ENCODE assay signal across 46 mouse cellular contexts in genomic region chr2:165346180-165346579, GRCm38 (mm10). TPM values are rescaled to one million over a fixed set of nuclear protein-coding genes. Genes with fewer than 3 reads are reported as not detected.
"Had no signal": no experiment of that assay in that cellular context is flagged by ENCODE, and none has a peak within 500 bp of the region (broad histone marks: within the 10 kb centered on the region; RNA-seq: fewer than 3 reads in every experiment).

No protein-coding gene starts in this region.

- H3K9me3 ChIP-seq: heart, embryonic 10.5 days; heart, embryonic 15.5 days; hindbrain, embryonic 13.5 days; hindbrain, embryonic 15.5 days; intestine, embryonic 15.5 days; kidney, embryonic 15.5 days had no signal

- H3K27ac ChIP-seq: heart, embryonic 10.5 days; heart, embryonic 13.5 days; heart, embryonic 15.5 days; hindbrain, embryonic 10.5 days; hindbrain, embryonic 12.5 days; hindbrain, embryonic 13.5 days; hindbrain, embryonic 14.5 days; hindbrain, embryonic 15.5 days; hindbrain, postnatal 0 days; intestine, embryonic 15.5 days; kidney, embryonic 15.5 days; kidney, postnatal 0 days; layer of hippocampus, adult 2 months had no signal

- H3K4me2 ChIP-seq: heart, embryonic 11.5 days; heart, embryonic 12.5 days; heart, embryonic 13.5 days; heart, embryonic 15.5 days; hindbrain, embryonic 12.5 days; hindbrain, embryonic 13.5 days; hindbrain, embryonic 14.5 days; hindbrain, embryonic 15.5 days; intestine, embryonic 15.5 days; kidney, embryonic 15.5 days had no signal

- ATAC-seq: hindbrain, embryonic 16.5 days; hindbrain, postnatal 0 days; inflammation-experienced regulatory T-cells, adult 6 months; intestine, embryonic 15.5 days; intestine, embryonic 16.5 days; intestine, postnatal 0 days had no signal

- H3K27me3 ChIP-seq: hindbrain, embryonic 12.5 days; hindbrain, embryonic 15.5 days; intestine, embryonic 15.5 days; kidney, embryonic 15.5 days had no signal

- H3K36me3 ChIP-seq: heart, embryonic 10.5 days; heart, embryonic 12.5 days; heart, embryonic 13.5 days; heart, embryonic 15.5 days; hindbrain, embryonic 10.5 days; hindbrain, embryonic 12.5 days; hindbrain, embryonic 13.5 days; hindbrain, embryonic 15.5 days; intestine, embryonic 15.5 days; kidney, embryonic 15.5 days had no signal

- H3K4me1 ChIP-seq: heart, embryonic 10.5 days; heart, embryonic 12.5 days; heart, embryonic 13.5 days; heart, embryonic 15.5 days; hindbrain, embryonic 12.5 days; intestine, embryonic 15.5 days had no signal

- H3K4me3 ChIP-seq: heart, embryonic 10.5 days; heart, embryonic 12.5 days; heart, embryonic 13.5 days; heart, embryonic 15.5 days; hindbrain, embryonic 10.5 days; hindbrain, embryonic 12.5 days; hindbrain, embryonic 13.5 days; hindbrain, embryonic 15.5 days; intestine, embryonic 15.5 days; kidney, embryonic 15.5 days; layer of hippocampus, adult 2 months had no signal

- H3K9ac ChIP-seq: heart, embryonic 12.5 days; heart, embryonic 13.5 days; heart, embryonic 15.5 days; hindbrain, embryonic 12.5 days; hindbrain, embryonic 13.5 days; hindbrain, embryonic 14.5 days; hindbrain, embryonic 15.5 days; intestine, embryonic 15.5 days; kidney, embryonic 15.5 days had no signal

- DNase-seq: heart, postnatal 10 days; heart, postnatal 14 days; heart, postnatal 36 days; heart, postnatal 4 days; kidney, adult 11 months; kidney, adult 18-20 months; kidney, adult 2 months; kidney, adult 8-10 months; kidney, adult 9 months; kidney, postnatal 10 days; kidney, postnatal 14 days; kidney, postnatal 25 days; kidney, postnatal 36 days; kidney, postnatal 4 days; layer of hippocampus, adult 9-11 months; layer of hippocampus, postnatal 36 days had no signal

RNA-seq across cellular contexts. Expression of gene Zfp663, which starts 22.3 kb away (rescaled TPM):
- total RNA-seq: heart, adult 8-10 months; heart, postnatal 10 days; heart, postnatal 14 days; heart, postnatal 25 days; heart, postnatal 36 days; heart, postnatal 4 days; hematopoietic stem cell, adult 5-6 weeks had no signal
- polyA plus RNA-seq: heart, embryonic 12.5 days; heart, postnatal 0 days; inflammation-experienced regulatory T-cells, adult 6 months; kidney, adult 2 months; large intestine, adult 2 months had no signal

RNA-seq across cellular contexts. Expression of gene Zfp334, which starts 41.9 kb away (rescaled TPM):
- total RNA-seq: hematopoietic stem cell, adult 5-6 weeks had no signal
- polyA plus RNA-seq: inflammation-experienced regulatory T-cells, adult 6 months had no signal

RNA-seq across cellular contexts. Expression of gene Ocstamp, which starts 54.0 kb away (rescaled TPM):
- total RNA-seq: heart, adult 8-10 months; heart, postnatal 10 days; heart, postnatal 14 days; heart, postnatal 36 days; heart, postnatal 4 days; hematopoietic stem cell, adult 5-6 weeks; layer of hippocampus, adult 18-20 months; layer of hippocampus, adult 2 months; layer of hippocampus, postnatal 14 days; layer of hippocampus, postnatal 25 days; layer of hippocampus, postnatal 36 days had no signal
- polyA plus RNA-seq: heart, embryonic 11.5 days; heart, embryonic 13.5 days; heart, embryonic 14.5 days; hindbrain, embryonic 10.5 days; hindbrain, embryonic 11.5 days; hindbrain, embryonic 14.5 days; hindbrain, embryonic 15.5 days; hindbrain, postnatal 0 days; inflammation-experienced regulatory T-cells, adult 6 months; kidney, embryonic 16.5 days had no signal
